Mouse (Mus musculus): ENCODE results near the gene Sec16a. TPM values are rescaled to one million over a fixed set of nuclear protein-coding genes. Genes with fewer than 3 reads are reported as not detected.
"Not testable (repeated sequence)": the region's sequence is repeated elsewhere in the genome, so short reads cannot be mapped to it uniquely, and the experiment has no call there.

Sec16a gene
- total RNA-seq, 2 experiments from 2014 or later: 47.6 to 48.4 TPM

- DNase-seq: peak; percentile 94
These were observed 55.8 kb downstream of the Sec16a start, which contains the start of the genes Entr1 and Pmpca for GRCm38 (mm10) chr2:26389154-26389690. Gene Entr1 (minus strand): TSS chr2:26389316. Gene Pmpca (plus strand): TSS chr2:26389339.

- peak; percentile 59 for DNase-seq
These were observed 56.3 kb downstream of the Sec16a start for GRCm38 (mm10) chr2:26388682-26389153.

- DNase-seq: no peak
These were observed 57.3 kb downstream of the Sec16a start for GRCm38 (mm10) chr2:26387713-26388112.

- DNase-seq: not testable (repeated sequence)
These were observed 64.1 kb downstream of the Sec16a start for GRCm38 (mm10) chr2:26380871-26381270.

GRCm38 (mm10) chr2:26380131-26380771 is 64.8 kb downstream of the Sec16a start, which contains the start of gene Snapc4:
Gene Snapc4 (minus strand): TSS chr2:26380653.
- peak; percentile 91 for DNase-seq

- no peak for DNase-seq
These were observed 72.6 kb downstream of the Sec16a start for GRCm38 (mm10) chr2:26372396-26372795.

- DNase-seq: peak; percentile 53
These were observed 76.4 kb downstream of the Sec16a start for GRCm38 (mm10) chr2:26368572-26368971.

GRCm38 (mm10) chr2:26367911-26368310 is 77.1 kb downstream of the Sec16a start:
- DNase-seq: no peak

- peak; percentile 90 for DNase-seq
These were observed 80.1 kb downstream of the Sec16a start for GRCm38 (mm10) chr2:26364738-26365465.

- DNase-seq: no peak
These were observed 81.5 kb downstream of the Sec16a start for GRCm38 (mm10) chr2:26363481-26363880.

GRCm38 (mm10) chr2:26362991-26363390 is 82.0 kb downstream of the Sec16a start:
- no peak for DNase-seq

- no peak for DNase-seq
These were observed 84.2 kb downstream of the Sec16a start, which contains the start of gene Card9 for GRCm38 (mm10) chr2:26360772-26361171. Gene Card9 (minus strand): TSS chr2:26360918.

GRCm38 (mm10) chr2:26359983-26360382 is 85.0 kb downstream of the Sec16a start:
- no peak for DNase-seq

Small RNA genes lying within 50 kb of the gene (microRNA-seq; reads per million reads assigned to microRNA genes)
- not detected for gene Mir6996

Other genes with a start within 250 kb of the Sec16a start
- under 1 TPM; 0.27 to 0.64 TPM for gene Lhx3, start 236.9 kb downstream of the Sec16a start, total RNA-seq (2021)
- 10 to 100 TPM; 17.6 to 18.2 TPM for gene Qsox2, start 207.7 kb downstream of the Sec16a start, total RNA-seq (2021)
- 1 to 10 TPM in 1 of 2 experiments, under 1 TPM in 1; 0.81 to 1.5 TPM for gene Ccdc187, start 150.7 kb downstream of the Sec16a start, total RNA-seq (2021)
- 10 to 100 TPM; 15.7 to 19.3 TPM for gene Gpsm1, start 129.7 kb downstream of the Sec16a start, total RNA-seq (2021)
- 10 to 100 TPM; 18.5 to 20.2 TPM for gene Dnlz, start 93.1 kb downstream of the Sec16a start, total RNA-seq (2021)
- gene Card9, start 84.3 kb downstream of the Sec16a start, total RNA-seq (2021): 1 to 10 TPM; 1.5 to 2.2 TPM
- 10 to 100 TPM; 19.6 to 33.0 TPM for gene Snapc4, start 64.6 kb downstream of the Sec16a start, total RNA-seq (2021)
- gene Entr1, start 55.9 kb downstream of the Sec16a start, total RNA-seq (2021): 10 to 100 TPM; 76.5 to 78.7 TPM
- gene Pmpca, start 55.9 kb downstream of the Sec16a start, total RNA-seq (2021): 100 to 1,000 TPM; 125 to 129 TPM
- gene Inpp5e, start 36.0 kb downstream of the Sec16a start, total RNA-seq (2021): 10 to 100 TPM; 17.0 to 22.5 TPM
- 10 to 100 TPM; 27.1 to 36.4 TPM for gene Notch1, start 71.4 kb upstream of the Sec16a start, total RNA-seq (2021)
- 100 to 1,000 TPM; 210 to 304 TPM for gene Egfl7, start 134.8 kb upstream of the Sec16a start, total RNA-seq (2021)
- gene Gm20532, start 141.4 kb upstream of the Sec16a start, total RNA-seq (2021): not detected
- 100 to 1,000 TPM; 333 to 433 TPM for gene Agpat2, start 159.2 kb upstream of the Sec16a start, total RNA-seq (2021)
- 10 to 100 TPM in 1 of 2 experiments, 1 to 10 TPM in 1; 9.1 to 17.1 TPM for gene Fam69b, start 183.2 kb upstream of the Sec16a start, total RNA-seq (2021)
- gene Lcn4, start 226.1 kb upstream of the Sec16a start, total RNA-seq (2021): not detected